Mouse (Mus musculus) neural tube, embryonic 11.5 days (tissue): ENCODE results near the gene Tlx3. TPM values are rescaled to one million over a fixed set of nuclear protein-coding genes. Genes with fewer than 3 reads are reported as not detected.

ENCODE experiments used
- ATAC-seq: fragments of 200-750 bp; cut with Nextera tagmentation; 2 replicates; pipeline ENCODE4 v1.8.0; 2017; ENCODE audit warnings: moderate number of reproducible peaks, mild to moderate bottlenecking, moderate TSS enrichment, moderate library complexity; ENCODE audit not compliant: insufficient read depth, low FRiP score, low TSS enrichment
- DNase-seq: peaks from one replicate; pipeline ENCODE4 v3.0.0-alpha.2; 2015; ENCODE audit warnings: low spot score
- H3K27ac ChIP-seq: fragments of 300-500 bp; sonication (generic); 2 replicates; pipeline ENCODE4 v1.5.1; 2014; ENCODE audit warnings: low read depth, mild to moderate bottlenecking, low read length
- H3K27me3 ChIP-seq: fragments of 300-500 bp; sonication (generic); 2 replicates; pipeline ENCODE4 v1.6.1; 2014; ENCODE audit warnings: mild to moderate bottlenecking, low read length, mixed read lengths; ENCODE audit not compliant: control insufficient read depth, insufficient read depth
- H3K36me3 ChIP-seq: fragments of 300-500 bp; sonication (generic); 2 replicates; pipeline ENCODE4 v1.6.1; 2014; ENCODE audit warnings: mild to moderate bottlenecking, low read length, moderate library complexity, mixed read lengths; ENCODE audit not compliant: control insufficient read depth, insufficient read depth
- H3K4me1 ChIP-seq: fragments of 300-500 bp; sonication (generic); 2 replicates; pipeline ENCODE4 v1.6.1; 2014; ENCODE audit warnings: low read length, mixed read lengths; ENCODE audit not compliant: control insufficient read depth, insufficient read depth
- H3K4me2 ChIP-seq: fragments of 300-500 bp; sonication (generic); 2 replicates; pipeline ENCODE4 v1.6.1; 2014; ENCODE audit warnings: low read depth, mild to moderate bottlenecking, moderate library complexity
- H3K4me3 ChIP-seq: fragments of 300-500 bp; sonication (generic); 2 replicates; pipeline ENCODE4 v1.5.1; 2014; ENCODE audit warnings: low read depth, low read length
- H3K9ac ChIP-seq: fragments of 300-500 bp; sonication (generic); 2 replicates; pipeline ENCODE4 v1.6.1; 2014; ENCODE audit warnings: mild to moderate bottlenecking, low read length
- H3K9me3 ChIP-seq: fragments of 300-500 bp; sonication (generic); 2 replicates; pipeline ENCODE4 v1.6.1; 2016; ENCODE audit warnings: low read length; ENCODE audit not compliant: control insufficient read depth
- WGBS: fragments of 180-500 bp; shearing (Covaris S2); extraction: QIAGEN DNeasy Blood & Tissue Kit; methylation state at CpG from one replicate; pipeline ENCODE4 v1.1.7; 2014; 5-methylcytosine and 5-hydroxymethylcytosine counted together
- polyA plus RNA-seq: library from polyadenylated mRNA; unstranded; fragments of >200 nt; fragmentation: Nextera tagmentation; extraction: Ambion mirVana; gene quantifications from 2 replicates; pipeline ENCODE4 v1.2.1, GENCODE M21; 2014

Gene Tlx3
- polyA plus RNA-seq, 1 experiment from 2014 or later, result 28.5 TPM

- H3K27ac ChIP-seq, result no peak overlapping the region
- H3K4me3 ChIP-seq, result no peak overlapping the region
- no peak overlapping the region for H3K9ac ChIP-seq
- H3K36me3 ChIP-seq, result no peaks in the 10 kb centered on the region
- 0 out of 2 replicates have a peak, but pooled peaks cover 3% of the 10 kb centered on the region for H3K4me1 ChIP-seq
- DNase-seq (no peak), ATAC-seq (no peak)
- no peak overlapping the region for H3K4me2 ChIP-seq
- 78% methylated on average over 3 of the region's 3 CpGs for whole genome bisulfite sequencing
- peaks cover 5% of the 10 kb centered on the region; the same call in 1 of the 2 replicates for H3K27me3 ChIP-seq
- H3K9me3 ChIP-seq, result no peaks in the 10 kb centered on the region
These were observed 52.1 kb downstream of the Tlx3 start for GRCm38 (mm10) chr11:33151128-33151779.

Other genes with a start within 250 kb of the Tlx3 start
- 6.8 and 9.9 TPM in 2 replicates for gene Fgf18, start 56.2 kb downstream of the Tlx3 start, polyA plus RNA-seq
- 1,037 and 1,076 TPM in 2 replicates for gene Npm1, start 40.4 kb downstream of the Tlx3 start, polyA plus RNA-seq
- gene Gm12117, start 73.1 kb upstream of the Tlx3 start, polyA plus RNA-seq, result not detected in 2 replicates